Mouse (Mus musculus) adrenal gland (tissue): ENCODE measurements at regions not wholly inside any gene's neighbourhood (a gene's known extent, or its start where the extent isn't known, plus 50 kb on each side); places are given as distances from the start of the nearest gene placed in this dataset.
"Not testable (repeated sequence)": the region's sequence is repeated elsewhere in the genome, so short reads cannot be mapped to it uniquely, and the experiment has no call there.

Source experiments
- intact Hi-C: fragments of 180-260 bp; cut with DNase I; formaldehyde crosslinking; loops from one replicate; pipeline ENCODE4 v1.15.1; 2025

DNA sequence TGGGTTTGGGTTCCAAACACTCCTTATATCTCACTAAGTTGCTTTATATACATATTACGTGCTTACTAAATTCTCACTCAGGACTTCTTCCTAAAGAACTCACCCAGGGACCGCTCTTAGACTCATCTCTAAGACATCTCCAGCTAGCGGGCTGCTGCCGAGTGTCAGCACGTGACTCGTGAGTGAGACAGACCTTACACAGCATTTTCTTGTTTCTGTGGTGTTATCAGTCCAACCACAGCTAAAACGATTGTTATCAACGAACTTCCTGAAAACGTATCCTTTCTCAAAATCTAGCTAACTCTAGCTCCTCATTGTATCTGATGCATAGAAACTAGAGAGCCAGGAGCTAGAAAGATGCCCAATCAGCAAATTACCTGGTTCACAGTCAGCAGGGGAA lies 168.7 kb upstream of the Mon1b start:
- intact Hi-C loops = no loop called here

DNA sequence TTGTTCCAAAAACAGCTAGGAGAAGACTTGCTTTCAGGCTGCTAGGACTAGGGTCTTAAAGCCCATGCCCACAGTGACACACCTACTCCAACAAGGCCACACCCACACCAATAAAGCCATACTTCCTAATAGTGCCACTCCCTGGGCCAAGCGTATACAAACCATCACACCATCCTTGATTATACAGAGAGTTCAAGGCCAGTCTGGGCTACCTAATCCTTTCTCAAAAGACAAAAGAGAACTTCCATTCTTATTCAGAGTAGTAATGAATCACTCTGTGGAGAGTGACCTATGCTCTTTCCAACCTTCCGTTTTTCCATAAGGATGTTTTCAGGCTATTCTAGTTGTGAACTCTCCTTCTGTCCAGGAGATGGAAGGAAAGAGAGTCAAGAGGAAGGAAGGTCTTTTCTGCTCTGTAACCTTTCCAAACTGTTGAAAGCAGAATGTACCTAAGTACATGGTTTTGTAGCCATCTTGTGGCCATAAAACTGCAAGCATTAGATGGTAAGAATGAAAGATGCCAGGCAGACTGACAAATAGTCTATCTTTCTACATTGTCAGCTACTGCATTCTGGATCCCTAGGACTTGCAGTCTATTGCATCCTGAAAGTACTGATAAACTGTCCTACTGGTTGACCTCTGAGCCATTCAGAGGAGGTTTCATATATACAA lies 145.8 kb upstream of the Mon1b start:
- intact Hi-C loops = no loop called here

DNA sequence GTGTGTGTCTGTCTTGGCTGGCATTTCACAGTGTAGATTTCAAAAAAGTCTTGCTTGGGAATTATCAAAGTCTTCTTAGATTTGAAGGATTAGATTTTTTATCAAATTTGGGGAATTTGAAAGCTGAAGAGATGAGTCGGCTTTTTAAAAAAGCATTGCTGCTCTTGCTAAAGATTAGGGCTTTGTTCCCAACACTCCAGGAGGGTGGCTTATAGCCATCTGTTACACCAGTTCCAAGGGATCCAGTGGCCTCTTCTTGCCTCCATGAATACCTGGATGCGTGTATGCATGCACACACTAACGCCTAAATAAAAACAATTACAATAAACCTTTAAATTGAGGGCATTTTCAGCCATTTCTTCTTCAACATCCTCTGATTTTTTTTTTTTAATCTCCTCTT lies 144.5 kb upstream of the Mon1b start:
- intact Hi-C loops = no loop called here

DNA sequence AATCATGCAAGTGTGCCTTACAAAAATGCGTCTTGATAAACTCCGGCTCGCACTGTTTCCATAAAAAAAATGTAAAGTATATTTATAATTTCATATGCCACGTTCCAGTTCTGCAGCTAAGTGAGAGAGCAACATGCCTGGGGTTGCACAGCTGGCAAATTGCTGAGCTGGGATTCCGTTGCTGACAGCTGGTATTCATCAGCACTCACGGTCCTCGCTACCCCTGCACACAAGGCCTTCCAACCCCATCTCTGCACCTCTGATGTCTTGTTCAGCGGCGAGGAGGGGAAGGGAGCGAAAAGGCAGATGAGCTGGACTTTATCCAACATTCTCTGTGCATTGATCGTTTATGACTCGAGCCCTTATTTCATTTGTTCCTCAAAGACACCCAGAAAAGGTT lies 138.5 kb upstream of the Mon1b start:
- intact Hi-C loops = no loop called here

DNA sequence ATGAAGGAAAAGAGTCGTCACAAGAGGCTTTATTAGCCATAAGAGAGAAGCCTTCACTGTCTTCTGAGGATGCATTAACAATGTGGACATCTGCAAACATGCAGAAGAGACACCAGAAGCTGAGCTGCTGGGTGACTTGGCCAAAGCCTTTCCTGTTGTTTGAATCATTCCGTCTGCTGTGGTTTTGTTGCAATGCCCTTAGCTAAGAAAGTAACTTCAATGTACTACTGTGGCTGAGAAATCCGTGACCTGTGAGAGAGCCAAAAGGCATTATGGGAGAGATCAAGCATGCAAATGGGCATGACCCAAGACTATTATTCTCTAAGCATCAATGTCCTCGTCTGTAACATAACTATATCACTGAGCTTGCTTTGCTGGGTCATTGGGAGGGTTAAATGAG lies 132.7 kb upstream of the Mon1b start:
- intact Hi-C loops = no loop called here

DNA sequence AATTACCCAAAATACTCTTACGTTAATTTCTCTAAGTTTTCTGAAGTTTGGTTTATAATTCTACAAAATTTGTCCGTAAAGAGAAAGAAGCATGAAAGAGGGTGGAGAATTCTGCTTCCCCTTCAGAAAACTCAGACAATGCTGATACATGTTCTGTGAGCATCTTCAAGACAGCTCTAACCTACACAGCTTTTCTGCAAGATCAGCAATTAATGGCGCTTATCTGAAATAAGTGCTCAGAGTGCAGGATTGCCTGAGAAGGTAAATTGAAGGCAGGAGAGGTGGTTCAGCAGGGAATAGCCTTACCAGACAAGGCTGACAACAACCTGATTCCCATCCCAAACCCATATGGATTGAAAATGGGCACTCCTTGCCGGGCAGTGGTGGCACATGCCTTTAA lies 122.5 kb upstream of the Mon1b start:
- intact Hi-C loops = no loop called here

DNA sequence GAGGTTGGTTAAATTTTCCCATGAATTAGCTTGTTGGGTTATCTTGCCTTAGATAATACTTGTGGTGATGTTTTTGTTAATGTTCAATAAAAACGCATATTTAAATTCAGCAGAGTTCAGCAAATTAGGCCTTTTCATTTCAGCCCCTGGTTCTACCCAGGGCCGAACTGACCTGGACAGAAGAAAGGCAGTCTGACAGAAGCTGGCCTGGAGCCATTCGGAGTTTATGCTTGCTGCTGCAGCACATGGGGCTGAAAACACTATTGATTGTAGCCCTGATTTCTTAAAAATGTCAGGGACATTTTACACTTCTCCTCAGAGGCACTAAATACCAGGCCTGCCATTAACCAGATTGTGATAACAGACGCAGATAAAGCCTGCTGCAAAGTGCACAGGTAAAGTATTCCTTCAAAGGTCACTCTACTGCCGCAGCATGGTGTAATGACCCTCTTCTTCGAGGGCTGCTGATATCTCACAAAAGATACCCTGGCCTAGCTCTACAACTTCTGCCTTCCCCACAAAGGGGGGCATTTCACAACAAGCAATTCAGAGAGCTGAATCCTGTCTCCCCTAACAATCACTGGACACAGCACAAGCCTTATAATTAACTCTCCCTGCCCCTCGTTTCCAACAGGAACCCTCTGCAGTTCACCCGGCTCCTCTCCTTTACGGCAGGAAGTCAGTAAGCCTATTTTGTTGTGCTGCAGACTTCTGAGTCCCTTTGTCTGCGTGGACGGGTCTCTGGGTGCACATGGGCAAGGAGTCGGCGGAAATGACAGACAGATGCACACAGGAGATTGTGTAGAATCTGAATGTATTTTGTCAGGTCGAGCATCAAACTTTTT lies 121.3 kb upstream of the Mon1b start:
- intact Hi-C loops = no loop called here

DNA sequence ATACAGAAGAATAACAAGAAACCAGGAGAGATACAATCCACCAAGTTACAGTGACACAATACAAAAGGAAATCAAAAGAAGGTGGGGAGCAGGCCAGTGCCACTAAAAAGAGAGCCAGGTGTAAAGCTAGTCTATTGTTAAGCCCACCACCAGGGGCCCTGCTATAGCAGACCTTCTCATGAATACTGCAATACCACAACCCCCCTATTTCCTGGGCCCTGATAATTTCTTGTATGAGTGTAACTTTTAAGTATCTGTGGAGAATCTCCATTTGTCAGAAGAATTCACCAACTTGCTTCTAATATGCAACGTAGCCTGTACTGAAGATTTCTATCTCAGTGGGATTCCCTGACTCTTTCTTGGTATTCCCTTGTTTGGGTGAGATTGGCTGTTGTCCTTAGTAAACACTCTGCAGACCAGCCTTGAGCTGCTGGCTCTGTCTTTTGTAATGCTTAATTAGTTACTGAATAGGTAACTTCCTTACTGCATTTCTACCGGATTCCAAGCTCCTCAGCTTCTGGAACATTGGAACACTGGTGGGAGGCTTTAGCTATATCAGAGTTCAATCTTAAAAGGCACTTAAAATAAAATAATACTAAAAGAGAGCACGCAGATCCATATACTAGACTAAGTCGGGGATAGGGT lies 120.5 kb upstream of the Mon1b start:
- intact Hi-C loops = not testable (repeated sequence)

DNA sequence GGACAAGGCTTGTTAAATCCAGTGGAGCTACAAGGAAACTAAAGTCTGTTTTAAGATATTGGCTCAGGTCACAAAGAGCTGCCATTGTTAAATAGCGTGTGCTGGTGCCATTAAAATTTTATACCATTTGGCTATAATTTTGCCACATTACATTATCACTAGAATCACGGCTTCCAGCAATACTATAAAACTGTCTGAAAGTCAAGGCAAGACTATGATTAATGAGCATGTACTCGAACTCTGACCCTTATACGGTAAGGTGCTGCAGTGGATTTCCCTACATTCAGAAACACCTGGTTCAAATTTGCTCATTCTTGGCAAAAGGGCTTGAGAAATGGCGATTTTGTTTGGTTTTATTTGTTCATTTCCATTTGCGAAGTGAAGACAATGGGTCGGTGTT lies 119.2 kb upstream of the Mon1b start:
- intact Hi-C loops = no loop called here

DNA sequence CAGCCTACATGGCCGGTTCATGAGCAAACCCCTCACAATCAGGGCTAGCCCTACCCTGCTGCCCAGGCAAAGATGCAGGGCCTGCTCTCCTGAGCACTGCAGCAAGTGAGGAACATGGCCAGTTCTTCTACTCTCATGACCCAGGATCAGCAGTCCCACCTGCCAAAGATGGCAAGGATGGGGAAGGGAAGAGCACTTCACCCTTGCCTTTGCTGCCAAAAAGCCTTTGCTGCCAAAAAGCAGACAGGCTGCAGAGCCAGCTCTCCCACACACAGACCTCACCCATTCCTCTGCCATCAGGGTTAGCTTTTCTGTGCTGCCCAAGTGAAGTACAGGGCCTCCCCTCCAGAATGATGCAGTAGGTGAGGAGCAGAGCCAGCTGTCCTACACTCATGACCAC lies 117.5 kb upstream of the Mon1b start:
- intact Hi-C loops = no loop called here

DNA sequence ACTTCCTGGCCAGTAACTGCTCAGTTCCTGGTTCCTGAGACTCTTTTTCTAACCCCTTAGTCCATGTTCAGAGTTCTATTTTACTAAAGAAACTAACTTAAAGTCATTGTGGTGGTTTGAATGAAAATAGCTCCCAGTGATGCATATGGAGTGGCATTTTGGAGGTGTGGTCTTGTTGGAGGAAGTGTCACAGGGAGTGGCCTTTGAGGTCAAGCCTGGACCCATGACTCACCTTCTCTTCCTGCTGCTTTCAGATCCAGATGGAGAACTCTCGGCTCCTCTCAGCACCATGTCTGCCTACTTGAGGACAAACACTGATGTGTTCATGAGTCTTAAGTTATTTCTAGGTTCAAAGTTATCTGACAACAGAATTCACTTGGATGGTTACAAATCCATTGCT lies 111.8 kb upstream of the Mon1b start:
- intact Hi-C loops = no loop called here

DNA sequence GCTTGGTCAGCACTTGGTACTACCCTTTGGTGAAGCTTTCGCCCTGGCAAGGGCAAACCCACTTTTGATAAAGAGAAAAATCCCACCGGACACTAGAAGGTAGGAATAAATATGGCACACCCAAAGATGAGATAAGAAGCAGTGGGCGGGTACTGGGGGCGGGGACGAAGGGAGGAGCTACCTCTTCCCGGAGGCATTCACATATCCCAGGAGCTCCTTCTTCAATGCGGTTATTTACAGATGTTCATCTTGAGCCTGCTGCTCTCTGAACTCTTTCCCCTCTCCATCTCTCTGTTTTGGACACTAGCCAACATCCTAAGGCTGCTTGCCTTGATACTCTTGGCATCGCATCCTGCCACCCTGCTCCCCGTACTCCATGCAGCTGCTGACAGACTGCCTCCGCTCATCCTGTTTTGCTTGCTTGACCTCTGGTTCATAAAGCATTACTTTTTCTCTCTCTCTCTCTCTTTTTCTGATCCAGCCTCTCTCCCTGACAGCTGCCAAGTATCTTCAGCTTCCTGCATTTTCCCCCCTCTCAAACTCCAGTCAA lies 104.2 kb upstream of the Mon1b start:
- intact Hi-C loops = no loop called here

DNA sequence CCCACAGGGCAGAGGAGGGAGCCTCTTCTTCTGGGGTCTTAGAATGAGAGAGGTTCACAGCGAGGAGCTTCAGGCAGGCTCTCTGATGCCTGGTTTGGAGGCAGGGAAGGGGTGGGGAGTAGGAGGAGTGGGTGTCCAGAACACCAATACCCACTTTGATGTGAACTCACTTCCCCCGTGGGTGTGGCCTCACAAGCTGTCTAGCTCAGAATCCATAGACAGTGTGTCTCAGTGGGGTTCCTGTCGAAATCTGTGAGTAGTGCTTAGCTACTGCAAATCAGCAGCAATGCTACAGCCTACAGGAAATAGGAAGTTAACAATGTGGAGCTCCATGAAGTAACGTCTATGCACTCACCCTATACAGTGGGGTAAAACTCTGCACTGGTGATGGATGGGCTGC lies 102.5 kb upstream of the Mon1b start:
- intact Hi-C loops = no loop called here

DNA sequence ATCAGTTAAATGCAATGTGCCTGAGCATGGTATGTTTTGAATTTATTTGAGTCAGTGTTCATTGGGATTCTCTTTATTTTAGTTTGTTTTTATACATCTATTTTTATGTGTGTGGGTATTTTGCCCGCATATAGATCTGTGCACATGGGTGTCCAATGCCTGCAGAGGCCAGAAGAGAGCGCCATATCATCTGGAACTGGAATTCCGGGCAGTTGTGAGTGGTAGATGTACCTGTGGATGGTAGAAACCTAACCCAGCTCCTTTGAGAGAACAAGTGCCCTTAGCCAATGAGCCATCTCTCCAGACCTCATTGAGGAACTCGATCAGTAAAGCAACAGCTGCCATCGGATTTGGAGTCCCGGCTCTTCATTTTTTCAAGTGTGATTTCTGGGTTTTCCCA lies 94.0 kb upstream of the Mon1b start:
- intact Hi-C loops = no loop called here

DNA sequence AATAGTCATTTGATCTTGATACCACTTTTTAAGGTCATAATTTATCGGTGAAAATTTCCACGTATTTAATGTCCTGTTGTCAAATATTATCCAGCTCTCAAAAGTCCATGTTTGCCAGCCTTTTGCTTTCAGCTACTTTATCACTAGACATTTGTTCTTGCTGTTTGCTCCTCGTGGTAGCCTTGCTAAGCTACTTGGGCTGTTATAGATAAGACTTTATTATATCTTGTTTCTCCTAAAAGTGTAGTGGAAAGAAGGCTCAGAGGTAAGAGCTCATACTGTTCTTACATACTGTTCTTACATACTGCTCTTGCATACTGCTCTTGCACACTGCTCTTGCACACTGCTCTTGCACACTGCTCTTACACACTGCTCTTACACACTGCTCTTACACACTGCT lies 93.3 kb upstream of the Mon1b start:
- intact Hi-C loops = no loop called here

DNA sequence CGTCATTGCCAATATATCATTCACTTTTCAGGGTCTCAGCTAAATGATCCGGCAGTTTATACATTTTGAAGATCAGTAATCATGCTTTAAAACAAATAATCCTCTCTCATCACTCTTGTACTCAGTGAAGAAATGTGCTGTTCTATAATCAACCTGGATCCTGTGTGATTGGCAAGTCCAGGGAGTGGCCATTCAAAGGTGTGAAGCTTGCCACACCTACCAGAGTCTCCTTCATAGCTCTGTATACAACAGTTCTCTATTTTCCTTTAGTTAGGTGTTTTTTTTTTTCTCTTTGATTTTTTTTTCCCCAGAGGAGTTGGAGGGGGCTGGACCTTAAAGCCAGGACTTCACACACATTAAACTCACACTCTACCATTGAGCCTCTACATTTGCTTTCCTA lies 92.7 kb upstream of the Mon1b start:
- intact Hi-C loops = no loop called here

DNA sequence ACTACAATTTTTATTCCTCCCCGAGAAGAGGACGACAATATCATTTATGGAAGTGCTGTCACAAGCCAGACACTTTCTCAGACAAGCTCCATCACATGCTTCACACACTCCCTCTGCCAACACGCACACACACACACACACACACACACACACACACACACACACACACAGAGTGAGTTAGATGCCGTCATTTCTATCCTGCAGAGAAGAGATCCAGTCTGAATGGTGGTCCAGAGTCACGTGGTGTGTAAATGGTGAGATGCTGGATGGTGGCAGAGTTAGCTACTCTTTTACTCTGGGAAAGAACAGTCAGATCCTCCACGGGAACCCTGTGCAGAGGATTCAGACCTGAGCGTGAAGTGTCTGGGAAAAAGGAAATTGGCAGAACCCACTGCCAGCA lies 86.2 kb upstream of the Mon1b start:
- intact Hi-C loops = no loop called here

DNA sequence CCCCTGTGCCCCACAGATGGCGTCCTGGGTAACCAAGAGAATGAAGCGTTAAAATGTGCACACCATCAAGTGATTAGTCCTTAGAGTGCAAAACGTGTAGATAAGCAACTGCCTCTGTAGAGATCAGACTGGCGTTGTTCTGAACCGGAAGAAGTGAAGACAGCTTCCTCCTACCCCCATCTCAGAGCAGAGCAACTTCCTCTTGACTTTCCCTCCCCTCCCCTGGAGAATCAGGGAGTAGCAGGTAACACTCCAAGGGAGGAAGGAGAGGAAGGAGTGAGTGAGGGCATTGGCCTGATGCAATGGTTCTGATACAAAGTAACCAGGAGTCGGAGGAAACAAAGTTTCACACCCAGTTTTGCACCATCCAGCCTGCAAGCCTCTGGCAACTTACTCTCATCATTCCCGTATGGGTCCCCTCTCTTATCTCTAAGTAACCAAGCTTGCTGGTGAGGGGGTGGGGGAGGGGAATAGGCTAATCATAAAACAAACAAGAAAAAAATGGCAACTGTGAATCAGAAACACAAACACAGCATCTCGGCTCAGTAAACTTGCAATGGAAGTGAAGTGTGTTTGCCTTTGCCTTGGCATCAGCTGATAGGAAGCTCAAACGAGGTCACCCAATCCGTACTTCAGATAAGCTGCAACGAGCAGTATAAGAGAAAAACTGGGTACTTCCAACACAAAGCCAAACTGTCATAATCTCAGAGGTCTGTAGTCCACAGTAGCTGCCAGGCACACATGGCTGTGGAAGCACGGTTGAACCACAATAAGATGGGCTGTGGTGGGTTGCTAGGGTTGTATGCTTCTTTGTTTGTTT lies 83.7 kb upstream of the Mon1b start:
- intact Hi-C loops = no loop called here

DNA sequence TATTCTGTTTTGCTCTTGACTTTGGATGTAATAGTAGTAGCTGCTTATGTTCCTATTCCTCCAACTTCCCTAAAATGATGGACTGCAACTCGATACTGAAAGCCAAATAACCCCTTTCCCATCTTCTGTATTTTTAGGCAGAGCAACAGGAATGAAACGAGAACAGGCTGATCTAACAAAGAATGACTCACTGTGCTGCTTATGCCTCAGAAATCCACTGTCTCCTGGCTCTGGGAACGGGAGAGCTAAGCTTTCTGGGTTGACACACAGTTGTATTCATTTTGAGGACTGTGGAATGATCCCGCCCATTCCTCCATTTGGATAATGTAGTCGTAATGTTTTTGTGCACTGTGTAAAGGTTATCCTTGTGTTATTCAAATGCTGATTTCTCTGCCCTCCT lies 82.6 kb upstream of the Mon1b start:
- intact Hi-C loops = no loop called here

DNA sequence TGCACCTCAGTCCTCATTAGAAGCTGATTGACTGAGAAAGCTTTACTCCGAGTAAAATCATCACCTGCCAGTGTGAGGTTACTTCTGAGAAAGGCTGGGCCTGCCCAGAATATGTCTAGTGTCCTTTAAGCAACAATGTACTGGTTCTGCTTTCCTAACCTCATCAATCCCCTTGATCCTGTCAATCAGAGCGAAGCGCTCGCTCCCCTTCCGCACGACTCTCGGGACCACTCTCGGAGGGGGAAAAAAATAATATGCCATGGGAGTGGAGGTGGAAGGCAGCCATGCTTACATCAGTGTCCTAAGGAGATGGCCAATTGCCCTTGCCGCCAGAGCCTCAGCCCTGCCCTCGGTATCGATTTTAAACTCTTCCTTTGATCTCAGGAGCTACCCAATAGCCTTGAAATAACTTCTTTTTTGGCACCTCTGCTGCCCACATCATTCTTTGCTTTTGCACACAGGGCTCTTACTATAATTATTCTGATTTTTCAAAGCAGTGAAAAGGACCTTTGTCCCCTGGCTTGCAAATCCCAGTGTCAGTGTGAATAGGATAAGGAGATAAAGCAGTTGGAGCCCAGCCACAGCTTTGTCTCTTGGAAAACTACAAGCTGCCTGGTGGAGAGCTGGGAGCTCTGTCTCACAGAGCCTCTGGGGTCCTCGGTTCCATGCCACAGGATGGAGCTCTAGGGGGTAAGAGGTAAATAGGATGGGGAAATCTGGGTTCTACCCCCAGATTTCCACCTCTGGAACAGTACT lies 80.5 kb upstream of the Mon1b start:
- intact Hi-C loops = no loop called here

DNA sequence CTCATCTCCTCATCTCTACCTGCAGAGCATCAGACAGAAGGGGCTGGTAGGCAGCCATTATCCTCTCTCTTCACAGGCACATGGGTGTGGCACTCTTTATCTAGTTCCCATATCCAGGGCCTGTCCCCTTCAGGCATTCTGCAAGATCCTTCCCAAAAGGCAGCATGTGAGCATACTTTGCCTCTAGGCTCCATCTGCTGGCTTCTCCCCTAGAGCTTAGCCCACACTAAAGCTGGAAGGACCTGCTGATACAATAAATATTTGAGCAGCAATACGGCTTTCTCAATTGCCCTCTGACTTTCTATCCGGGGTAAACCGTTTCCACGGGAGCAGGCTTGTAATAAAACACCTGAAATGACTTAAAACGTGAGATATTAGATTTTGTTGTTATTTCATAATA lies 78.4 kb upstream of the Mon1b start:
- intact Hi-C loops = no loop called here
